Mouse (Mus musculus): Measurements from ENCODE around the gene Tbk1.

- TF ChIP-seq TAL1 (IDR thresholded peaks at IDR 0.05; ENCODE audit: low read length) (no peak), GATA1 (IDR thresholded peaks at IDR 0.05; ENCODE audit: low read length) (no peak)
Measured at GRCm38 (mm10) chr10:121596580-121596979, 10.0 kb upstream of the Tbk1 start.
